Mouse (Mus musculus) embryonic facial prominence, embryonic 11.5 days (tissue): Measurements from ENCODE around the gene Il18bp. TPM values are rescaled to one million over a fixed set of nuclear protein-coding genes. Genes with fewer than 3 reads are reported as not detected.

Experiments
- ATAC-seq: fragments of 200-750 bp; cut with Nextera tagmentation; replicated peaks from 2 replicates; pipeline ENCODE4 v1.8.0; 2017; ENCODE audit warnings: low read depth; ENCODE audit not compliant: insufficient number of reproducible peaks, low FRiP score, low TSS enrichment
- DNase-seq: peaks from one replicate; pipeline ENCODE4 v3.0.0-alpha.2; 2015; ENCODE audit warnings: low spot score
- H3K27ac ChIP-seq: fragments of 300-500 bp; sonication (generic); replicated peaks from 2 replicates; pipeline ENCODE4 v1.5.1; 2014; ENCODE audit warnings: mild to moderate bottlenecking, low read depth, low read length, control low read depth
- H3K27me3 ChIP-seq: fragments of 300-500 bp; sonication (generic); 2 replicates; pipeline ENCODE4 v1.6.1; 2014; ENCODE audit warnings: mild to moderate bottlenecking, low read length, moderate library complexity, mixed read lengths; ENCODE audit not compliant: control insufficient read depth, insufficient read depth
- H3K36me3 ChIP-seq: fragments of 300-500 bp; sonication (generic); replicated peaks from 2 replicates; pipeline ENCODE4 v1.6.1; 2014; ENCODE audit warnings: low read depth, mild to moderate bottlenecking, low read length, moderate library complexity, mixed read lengths; ENCODE audit not compliant: control insufficient read depth, insufficient read depth
- H3K4me1 ChIP-seq: fragments of 300-500 bp; sonication (generic); 2 replicates; pipeline ENCODE4 v1.6.1; 2014; ENCODE audit warnings: low read length, mixed read lengths; ENCODE audit not compliant: control insufficient read depth, insufficient read depth
- H3K4me2 ChIP-seq: fragments of 300-500 bp; sonication (generic); 2 replicates; pipeline ENCODE4 v1.6.1; 2014; ENCODE audit warnings: low read depth, mild to moderate bottlenecking, control low read depth, low read length, moderate library complexity
- H3K4me3 ChIP-seq: fragments of 300-500 bp; sonication (generic); 2 replicates; pipeline ENCODE4 v1.5.1; 2014; ENCODE audit warnings: low read depth, low read length, control low read depth
- H3K9ac ChIP-seq: fragments of 300-500 bp; sonication (generic); replicated peaks from 2 replicates; pipeline ENCODE4 v1.6.1; 2014; ENCODE audit warnings: mild to moderate bottlenecking, control low read depth, low read length
- H3K9me3 ChIP-seq: fragments of 300-500 bp; sonication (generic); replicated peaks from 2 replicates; pipeline ENCODE4 v1.6.1; 2016; ENCODE audit warnings: mild to moderate bottlenecking, low read length, inconsistent platforms, mixed read lengths; ENCODE audit not compliant: control insufficient read depth
- WGBS: fragments of 180-500 bp; shearing (Covaris S2); extraction: QIAGEN DNeasy Blood & Tissue Kit; methylation state at CpG from one replicate; pipeline ENCODE4 v1.1.7; 2014; 5-methylcytosine and 5-hydroxymethylcytosine counted together
- polyA plus RNA-seq: library from polyadenylated mRNA; unstranded; fragments of >200 nt; fragmentation: Nextera tagmentation; extraction: Ambion mirVana; gene quantifications from 2 replicates; pipeline ENCODE4 v1.2.1, GENCODE M21; 2014

Il18bp gene
- polyA plus RNA-seq, 1 experiment from 2014 or later = 1.6 TPM

GRCm38 (mm10) chr7:101971721-101972120 is 46.8 kb downstream of the Il18bp start:
- Histone ChIP-seq H3K27ac (peak overlapping the region; percentile 99), H3K27me3 (no peaks in the 10 kb centered on the region), H3K4me1 (no peaks in the 10 kb centered on the region; the same call in 1 of the 2 replicates), H3K9ac (peak overlapping the region; percentile 90), H3K4me3 (peak overlapping the region; percentile 59), H3K36me3 (no peaks in the 10 kb centered on the region), H3K9me3 (no peaks in the 10 kb centered on the region), H3K4me2 (peak overlapping the region; percentile 72)
- DNase-seq (no peak), ATAC-seq (no peak)
- WGBS = 46% methylated on average over 2 of the region's 2 CpGs

DNA sequence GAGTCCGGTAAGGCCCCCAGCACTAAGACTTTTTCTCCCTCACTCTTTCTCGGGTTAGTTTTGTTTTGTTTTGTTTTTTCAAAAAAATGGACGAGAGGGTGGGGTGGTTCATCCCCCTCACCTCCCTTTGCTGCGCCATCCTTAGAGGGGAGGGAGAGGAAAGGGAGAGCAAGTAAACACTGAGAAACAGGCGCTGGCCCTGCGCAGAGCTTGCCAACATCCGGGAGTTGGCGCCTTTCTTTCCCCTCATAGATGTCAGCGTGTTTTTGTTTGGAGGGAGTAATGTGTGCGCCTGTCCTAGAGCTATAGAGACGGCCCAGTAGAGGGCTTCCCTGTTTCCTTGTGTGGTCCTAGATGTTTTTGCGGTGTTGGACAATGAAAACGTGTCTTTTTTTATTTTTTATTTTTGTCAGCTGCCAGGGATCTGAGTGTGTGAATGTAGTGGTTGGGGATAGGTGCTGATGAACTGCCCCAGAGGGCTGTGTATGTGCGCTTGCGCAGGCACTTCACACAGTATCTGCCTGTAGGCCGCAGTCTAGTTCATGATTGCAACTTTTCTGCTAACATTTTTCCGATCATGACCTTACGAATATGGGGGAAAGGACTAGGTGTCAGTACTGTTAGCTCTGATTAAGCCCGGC is 47.5 kb downstream of the Il18bp start:
- Histone ChIP-seq H3K27ac (peak overlapping the region; percentile 99), H3K4me2 (peak overlapping the region; percentile 72), H3K4me3 (peak overlapping the region; percentile 59), H3K36me3 (no peaks in the 10 kb centered on the region), H3K9ac (peak overlapping the region; percentile 90), H3K27me3 (no peaks in the 10 kb centered on the region), H3K4me1 (no peaks in the 10 kb centered on the region; the same call in 1 of the 2 replicates), H3K9me3 (no peaks in the 10 kb centered on the region)
- ATAC-seq (peak; percentile 41), DNase-seq (peak; percentile 76)
- 5% methylated on average over 19 of the region's 19 CpGs for WGBS

DNA sequence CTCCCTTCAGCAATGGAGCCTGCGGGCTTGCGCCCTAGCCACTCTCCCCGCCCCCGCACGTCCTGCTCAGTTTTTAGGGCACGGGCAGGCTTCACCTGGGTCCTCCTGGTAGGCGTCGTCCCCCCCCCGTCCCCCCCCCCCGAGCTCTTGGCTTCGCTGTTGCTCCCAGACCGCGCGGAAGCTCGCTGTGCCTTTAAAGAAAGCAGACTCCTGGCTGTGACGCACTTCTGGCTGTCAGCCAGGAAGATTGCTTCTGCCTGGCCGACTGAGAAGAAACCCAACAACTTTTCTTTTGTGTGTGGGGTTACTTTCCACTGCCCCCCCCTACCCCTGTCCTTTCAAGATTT is 48.1 kb downstream of the Il18bp start:
- Histone ChIP-seq H3K27ac (peak overlapping the region; percentile 99), H3K9ac (peak overlapping the region; percentile 90), H3K4me3 (peak overlapping the region; percentile 59), H3K4me2 (peak overlapping the region; percentile 72), H3K27me3 (no peaks in the 10 kb centered on the region), H3K9me3 (no peaks in the 10 kb centered on the region), H3K36me3 (no peaks in the 10 kb centered on the region), H3K4me1 (no peaks in the 10 kb centered on the region; the same call in 1 of the 2 replicates)
- WGBS = 0% methylated on average over 14 of the region's 17 CpGs
- ATAC-seq = peak; percentile 66
- peak; percentile 92 for DNase-seq

- Histone ChIP-seq H3K4me2 (peak overlapping the region; percentile 72), H3K27ac (peak overlapping the region; percentile 99), H3K27me3 (no peaks in the 10 kb centered on the region), H3K9me3 (no peaks in the 10 kb centered on the region), H3K9ac (peak overlapping the region; percentile 90), H3K4me1 (no peaks in the 10 kb centered on the region; the same call in 1 of the 2 replicates), H3K4me3 (peak overlapping the region; percentile 59), H3K36me3 (no peaks in the 10 kb centered on the region)
- peak; percentile 92 for ATAC-seq
- under 1% methylated on average over 34 of the region's 53 CpGs for WGBS
- DNase-seq = peak; percentile 89
Measured at GRCm38 (mm10) chr7:101969694-101970428, 48.6 kb downstream of the Il18bp start.

DNA sequence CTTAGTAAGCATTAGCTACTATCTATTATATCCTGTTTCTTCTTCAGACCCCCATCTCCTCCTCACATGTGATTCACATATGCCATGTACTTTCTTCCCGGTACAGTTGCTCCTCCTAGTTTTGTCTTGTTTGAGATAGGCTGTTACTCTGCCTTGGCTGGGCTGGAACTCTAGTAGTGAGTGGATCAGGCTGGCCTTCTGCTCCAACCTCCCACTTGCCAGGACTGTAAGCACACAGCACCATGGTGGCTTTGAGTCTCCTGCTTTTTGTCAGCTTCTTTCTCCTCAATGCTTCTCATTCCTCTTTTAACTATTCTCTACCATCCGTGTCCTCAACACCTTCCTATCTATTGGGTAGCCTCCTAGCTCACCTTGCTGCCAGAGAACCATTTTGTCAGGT is 49.7 kb downstream of the Il18bp start:
- H3K36me3 ChIP-seq = no peaks in the 10 kb centered on the region
- H3K27ac ChIP-seq = no peak overlapping the region; the same call in 1 of the 2 replicates
- H3K27me3 ChIP-seq = no peaks in the 10 kb centered on the region
- whole genome bisulfite sequencing = 65% methylated on average over 2 of the region's 2 CpGs
- H3K9me3 ChIP-seq = no peaks in the 10 kb centered on the region
- DNase-seq (no peak), ATAC-seq (no peak)
- H3K4me3 ChIP-seq = no peak overlapping the region
- no peaks in the 10 kb centered on the region; the same call in 1 of the 2 replicates for H3K4me1 ChIP-seq
- H3K4me2 ChIP-seq = no peak overlapping the region
- H3K9ac ChIP-seq = no peak overlapping the region

DNA sequence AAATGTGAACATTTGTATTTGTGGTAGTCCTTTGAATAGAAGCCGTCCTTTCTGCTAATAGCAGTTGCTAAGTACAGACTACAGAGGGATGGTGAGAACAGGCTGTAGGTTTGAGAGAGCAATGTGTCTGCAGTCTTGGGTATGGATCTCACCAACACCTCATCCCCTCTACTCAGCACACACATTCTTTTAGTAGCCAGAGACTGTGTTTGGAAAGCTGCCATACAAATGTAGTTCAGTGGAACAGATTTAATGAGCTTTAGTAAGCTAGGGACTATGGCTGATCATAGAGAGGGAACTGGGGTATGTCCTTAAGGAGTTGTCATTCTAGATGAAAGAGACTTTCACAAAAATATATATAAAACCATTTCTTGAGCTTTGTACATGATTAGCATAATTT is 51.2 kb downstream of the Il18bp start:
- WGBS = 97% methylated on average over 1 of the region's 1 CpGs
- Histone ChIP-seq H3K27ac (no peak overlapping the region), H3K9me3 (no peaks in the 10 kb centered on the region), H3K4me1 (no peaks in the 10 kb centered on the region), H3K36me3 (no peaks in the 10 kb centered on the region), H3K4me3 (no peak overlapping the region), H3K27me3 (no peaks in the 10 kb centered on the region), H3K9ac (no peak overlapping the region), H3K4me2 (no peak overlapping the region)
- ATAC-seq (no peak), DNase-seq (no peak)

- Histone ChIP-seq H3K9ac (no peak overlapping the region), H3K27me3 (no peaks in the 10 kb centered on the region), H3K4me1 (no peaks in the 10 kb centered on the region), H3K4me2 (no peak overlapping the region), H3K9me3 (no peaks in the 10 kb centered on the region), H3K4me3 (no peak overlapping the region), H3K27ac (no peak overlapping the region), H3K36me3 (no peaks in the 10 kb centered on the region)
- WGBS = 68% methylated on average over 2 of the region's 2 CpGs
- ATAC-seq (no peak), DNase-seq (no peak)
Measured at GRCm38 (mm10) chr7:101965606-101966005, 52.9 kb downstream of the Il18bp start.
